Mouse (Mus musculus): Measurements from ENCODE around the gene Abca8a.

DNA sequence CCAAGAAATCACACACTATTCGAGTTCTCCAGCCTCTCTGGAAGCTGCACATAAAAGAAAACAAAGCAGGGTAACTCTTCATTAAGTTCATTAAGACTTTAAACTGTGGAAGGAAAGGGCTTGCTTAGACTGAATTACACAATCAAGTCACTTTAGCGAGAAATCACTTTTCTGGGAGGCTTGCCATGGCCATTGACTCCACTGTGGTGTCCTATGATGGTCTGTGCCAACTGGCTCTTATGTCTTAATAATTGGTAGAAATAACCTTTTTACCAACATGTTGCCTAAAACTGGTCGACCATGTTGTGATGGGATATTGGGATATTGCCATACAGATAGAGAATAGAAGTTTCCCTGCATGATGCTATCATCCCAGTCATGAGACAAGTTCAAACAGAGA, 1.5 kb downstream of the Abca8a start:
- TF ChIP-seq GATA1 (IDR thresholded peaks at IDR 0.05; ENCODE audit: low read length) (no peak), TAL1 (IDR thresholded peaks at IDR 0.05; ENCODE audit: low read length) (no peak)

Measured in erythroblast, embryonic 14.5 days (primary cell).